Mouse (Mus musculus) layer of hippocampus, postnatal 25 days (tissue): ENCODE data around the gene Map3k4. TPM values are rescaled to one million over a fixed set of nuclear protein-coding genes. Genes with fewer than 3 reads are reported as not detected.
"Not testable (repeated sequence)": the region's sequence is repeated elsewhere in the genome, so short reads cannot be mapped to it uniquely, and the experiment has no call there.

Source experiments
- DNase-seq, 2 experiments: peaks; one replicate each; pipeline ENCODE4 v3.0.0; 2022; ENCODE audit warnings: mixed read lengths in 2 of 2, low spot score in 1 of 2; ENCODE audit errors: extremely low spot score in 1 of 2
- total RNA-seq, 2 experiments: library from RNA; stranded (reverse); gene quantifications; 2 replicates each; pipeline ENCODE4 v1.2.3; 2021

Gene Map3k4
- total RNA-seq, 2 experiments from 2014 or later: 56.9 to 58.6 TPM

DNA sequence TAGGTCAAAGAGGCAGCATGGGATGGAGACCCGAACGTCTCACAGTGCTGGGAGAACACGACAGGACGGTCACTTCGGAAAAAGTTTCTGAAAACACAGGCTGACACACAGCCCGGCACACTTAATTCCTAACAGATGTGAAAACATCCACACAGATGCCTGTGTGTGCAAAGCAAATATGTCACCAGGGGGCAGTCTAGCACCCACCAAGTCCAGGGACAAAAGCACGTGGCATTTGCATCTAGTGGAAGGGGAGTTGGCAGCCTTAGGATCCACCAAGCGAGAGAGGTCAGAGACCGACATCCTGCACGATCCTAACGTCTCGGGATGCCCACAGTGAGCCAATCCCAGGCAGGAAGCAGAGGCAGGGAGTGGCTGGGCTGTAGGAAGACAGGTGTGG, 92.0 kb downstream of the Map3k4 start:
- no peak for DNase-seq

DNA sequence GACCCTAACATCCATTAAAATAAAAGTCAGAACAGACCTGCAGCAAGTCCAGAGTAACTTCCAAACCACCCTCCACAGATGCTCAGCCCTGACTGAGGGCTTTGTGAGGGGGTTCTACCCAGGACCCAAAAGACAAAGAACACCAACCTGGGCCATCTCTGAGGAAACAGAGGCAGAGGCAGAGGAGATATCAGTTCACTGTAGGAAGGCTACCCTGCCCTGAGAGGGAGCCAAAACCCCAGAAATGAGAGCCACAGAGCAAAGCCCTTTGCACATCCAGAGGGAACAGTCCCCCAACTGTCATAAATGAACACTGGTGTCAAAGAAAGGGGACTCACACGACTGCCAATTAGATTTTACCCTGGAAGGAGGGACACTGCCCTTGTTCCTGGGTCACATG, 93.4 kb downstream of the Map3k4 start:
- DNase-seq: no peak

DNA sequence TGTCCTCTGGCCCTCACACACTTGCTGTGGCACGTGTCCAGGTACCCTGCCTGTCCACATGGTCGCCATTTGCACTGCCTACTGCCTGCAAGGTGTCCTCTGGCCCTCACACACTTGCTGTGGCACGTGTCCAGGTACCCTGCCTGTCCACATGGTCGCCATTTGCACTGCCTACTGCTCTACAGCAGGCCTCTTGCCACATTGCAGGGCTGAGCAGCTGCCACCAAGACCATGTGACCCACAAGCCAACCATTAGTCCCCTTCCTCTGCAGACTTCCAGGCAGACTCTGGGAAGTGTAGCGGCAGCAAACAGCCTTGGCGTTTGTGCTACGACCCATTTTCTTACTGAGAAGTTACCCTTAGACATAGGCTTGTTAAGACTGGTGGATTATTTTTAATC, 94.0 kb downstream of the Map3k4 start:
- not testable (repeated sequence) for DNase-seq

DNA sequence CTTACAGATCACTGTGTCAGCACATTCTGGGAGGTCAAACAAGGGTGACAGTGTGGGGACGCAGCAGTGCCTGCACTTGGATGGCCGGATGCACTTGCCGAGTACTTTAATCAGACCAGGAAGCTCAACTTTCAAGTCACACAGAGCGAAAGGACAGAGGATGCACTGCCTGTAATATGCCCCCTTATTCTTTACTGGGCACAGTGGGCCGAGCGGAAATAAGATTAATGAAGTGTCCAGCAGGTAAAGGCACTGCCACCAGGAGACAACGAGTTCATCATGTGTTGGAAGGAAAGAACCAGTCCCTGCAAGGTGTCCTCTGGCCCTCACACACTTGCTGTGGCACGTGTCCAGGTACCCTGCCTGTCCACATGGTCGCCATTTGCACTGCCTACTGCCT, 94.5 kb downstream of the Map3k4 start:
- no peak for DNase-seq

DNA sequence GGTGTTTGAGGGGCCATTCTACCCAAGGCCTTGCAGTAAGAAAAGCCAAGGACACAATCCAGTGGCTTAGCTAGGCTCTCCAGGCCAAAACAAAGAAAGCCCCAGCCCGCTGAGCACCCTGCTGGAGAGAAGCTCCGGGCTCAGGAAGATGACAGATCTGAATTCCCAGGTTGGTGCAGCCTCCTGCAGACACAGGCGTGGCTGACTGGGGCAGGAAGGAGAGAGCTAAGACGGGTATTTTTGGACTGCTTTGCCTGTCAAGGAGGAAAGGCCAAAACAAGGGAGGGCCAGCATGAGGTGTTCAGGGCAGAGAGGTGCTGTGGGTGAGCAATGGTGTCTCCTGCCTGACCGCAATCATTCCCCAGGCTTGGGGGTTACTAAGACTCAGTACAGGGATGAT, 94.9 kb downstream of the Map3k4 start:
- DNase-seq: no peak

DNA sequence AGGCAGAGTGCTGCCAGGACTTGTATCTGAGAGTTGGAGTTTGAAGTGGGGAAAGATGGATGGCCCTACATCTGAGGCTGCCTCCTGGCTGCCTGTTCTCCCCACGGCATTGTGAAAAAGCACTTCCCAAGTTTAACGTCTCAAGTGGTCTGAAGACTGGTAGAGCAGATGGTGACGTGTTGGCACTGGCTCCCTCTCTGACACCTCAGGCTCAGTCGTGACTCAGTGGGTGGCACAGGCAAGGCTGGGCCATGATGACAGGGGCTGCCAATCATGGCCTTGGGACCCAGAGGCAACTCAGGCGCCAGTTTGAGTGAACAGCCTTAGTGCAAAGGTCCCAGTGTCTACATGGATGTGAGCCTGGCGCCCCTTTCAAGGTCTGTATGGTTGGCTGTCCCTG, 96.7 kb downstream of the Map3k4 start:
- no peak for DNase-seq

DNA sequence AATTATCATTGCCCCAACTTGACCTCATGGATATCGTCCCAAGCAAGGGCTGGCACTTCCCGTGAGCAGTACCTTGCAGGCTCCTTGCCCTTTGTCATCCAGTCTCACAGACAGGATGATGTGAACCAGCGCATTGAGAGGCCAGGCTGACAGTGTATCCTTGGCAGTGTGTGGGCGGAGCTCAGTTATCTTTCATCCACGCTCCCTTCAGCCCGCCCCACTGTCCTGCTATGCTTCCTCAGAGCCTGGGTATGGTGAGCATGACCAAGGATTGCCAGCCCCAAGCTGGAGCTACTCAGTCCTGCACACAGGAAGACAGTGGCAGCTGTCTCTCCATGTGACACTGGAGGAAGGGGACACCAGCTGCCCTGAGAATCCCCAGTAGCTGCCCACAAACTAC, 102.4 kb downstream of the Map3k4 start:
- no peak for DNase-seq

DNA sequence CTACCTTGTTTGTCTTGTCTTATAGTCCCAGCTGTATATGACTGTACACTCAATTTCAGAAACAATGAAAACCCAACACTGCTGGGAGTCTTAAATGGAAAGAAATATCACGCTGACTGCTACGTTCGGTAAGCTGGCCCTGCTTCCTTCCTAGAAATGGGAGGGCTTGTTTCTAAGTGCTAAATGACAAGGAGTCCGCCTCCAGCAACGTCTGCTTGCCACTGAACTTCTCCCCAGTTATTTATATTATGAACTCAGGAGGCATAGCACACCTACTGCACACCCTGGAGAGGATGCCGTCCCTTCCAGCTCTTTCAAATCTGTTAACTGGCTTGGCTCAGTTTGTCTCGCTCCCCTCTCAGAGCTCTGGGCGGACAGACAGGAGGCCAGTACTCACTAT, 105.2 kb downstream of the Map3k4 start:
- DNase-seq: no peak

DNA sequence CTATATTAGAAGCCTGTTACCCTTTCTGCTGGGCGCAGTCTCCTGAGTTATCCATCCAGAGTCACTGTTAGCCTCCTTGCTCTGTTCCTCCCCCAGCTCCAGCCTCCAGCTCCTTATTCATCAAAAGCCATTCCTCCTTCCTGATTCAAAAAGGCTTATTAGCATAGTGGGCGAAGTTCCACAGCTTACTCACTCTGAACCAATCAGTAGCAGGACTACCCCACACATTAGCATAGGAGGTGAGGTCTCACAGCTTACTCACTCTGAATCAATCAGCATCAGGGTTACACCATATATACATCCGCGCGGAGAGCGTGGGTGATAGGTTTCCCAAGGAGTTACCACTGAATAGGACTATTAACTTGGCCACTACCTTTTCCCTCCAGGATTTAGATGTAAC, 106.3 kb downstream of the Map3k4 start:
- DNase-seq: no peak

DNA sequence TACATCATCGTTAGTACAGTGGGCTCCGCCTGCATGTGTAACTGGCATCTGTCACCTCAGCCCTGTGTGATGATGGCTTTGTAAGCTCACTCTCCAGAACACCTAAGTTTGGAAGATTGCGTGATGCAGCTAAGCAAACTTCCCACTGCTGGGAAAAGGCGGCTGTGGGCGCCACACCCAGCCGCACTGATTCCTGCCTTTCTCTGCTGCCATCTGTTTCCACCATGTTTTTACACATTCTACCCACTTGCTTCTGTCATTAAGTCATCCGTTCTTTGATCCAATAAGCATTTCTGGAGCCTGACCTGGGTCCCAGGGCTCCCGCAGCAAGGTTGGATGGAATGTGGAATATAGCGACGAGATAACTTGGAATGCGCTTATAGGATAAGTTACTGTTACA, 106.7 kb downstream of the Map3k4 start:
- DNase-seq: no peak

DNA sequence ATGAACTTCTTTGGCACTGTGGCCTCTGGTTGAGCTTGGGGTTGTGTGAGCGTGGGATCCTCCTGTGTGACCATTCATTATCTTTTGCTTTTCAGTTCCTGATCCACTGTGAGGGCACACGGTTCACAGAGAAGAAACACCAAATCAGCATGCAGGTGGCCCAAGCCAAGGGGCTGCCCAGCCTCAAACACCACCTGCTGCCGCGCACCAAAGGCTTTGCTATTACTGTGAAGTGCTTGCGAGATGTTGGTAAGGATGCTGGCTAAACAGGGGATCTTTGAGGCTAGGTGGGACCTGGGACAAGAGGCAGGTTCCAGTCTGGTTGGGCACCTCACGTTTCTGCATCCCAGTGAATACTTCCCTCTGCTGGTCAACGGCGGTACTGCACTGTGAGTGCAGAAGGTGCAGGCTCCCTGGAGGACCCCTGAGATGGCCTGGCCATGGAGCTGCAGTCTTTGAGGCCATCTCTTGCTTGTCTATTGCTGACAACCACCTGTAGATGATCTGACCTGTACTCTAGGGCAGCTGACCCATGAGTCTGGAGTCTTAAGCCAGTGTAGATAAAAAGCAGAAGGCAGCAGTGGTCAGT, 108.0 kb downstream of the Map3k4 start:
- peak; percentile 91 to 99 for DNase-seq

DNA sequence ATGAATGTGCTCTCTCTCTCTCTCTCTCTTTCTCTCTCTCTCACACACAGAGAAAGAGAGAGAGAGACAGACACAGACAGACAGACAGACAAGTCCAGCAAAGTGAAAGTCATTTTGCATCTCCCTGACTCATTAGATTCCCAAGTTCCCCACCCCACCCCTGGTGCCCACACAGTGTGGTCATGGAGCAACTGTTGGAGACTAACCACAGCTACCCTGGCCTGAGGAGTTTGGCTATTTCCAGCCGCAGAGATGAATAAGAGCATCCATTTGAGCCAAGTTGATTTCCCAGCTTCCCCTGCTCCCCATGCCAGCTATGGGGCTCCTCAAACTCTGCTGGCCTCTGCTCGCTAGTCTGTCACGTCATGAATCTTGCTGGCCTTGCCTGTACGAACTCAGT, 109.1 kb downstream of the Map3k4 start:
- no peak for DNase-seq

DNA sequence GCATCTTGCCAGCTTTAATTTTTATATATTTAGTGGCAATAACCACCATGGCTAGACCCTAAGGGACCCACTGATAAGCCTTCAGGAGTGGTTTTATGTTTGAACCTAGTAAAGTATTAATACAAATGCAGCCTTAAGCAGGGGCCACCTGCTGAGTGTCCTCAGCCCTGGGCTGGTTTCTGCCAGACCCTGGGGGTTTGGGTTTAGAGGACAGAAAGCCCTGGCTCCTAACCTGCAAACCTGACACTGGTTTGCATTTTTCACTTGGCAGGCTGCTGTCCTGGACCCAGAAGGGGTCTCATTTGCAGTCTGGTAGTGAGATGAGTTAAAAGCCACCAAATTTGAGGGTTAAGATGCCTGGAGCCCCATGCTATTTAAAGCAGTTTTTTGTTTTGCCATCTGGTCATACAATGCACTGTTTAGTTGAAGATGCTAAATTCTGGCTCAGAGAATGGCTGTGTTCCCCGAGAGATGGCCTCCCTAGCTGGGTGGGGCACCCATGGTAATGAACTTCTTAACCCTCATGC, 111.5 kb downstream of the Map3k4 start:
- no peak for DNase-seq

DNA sequence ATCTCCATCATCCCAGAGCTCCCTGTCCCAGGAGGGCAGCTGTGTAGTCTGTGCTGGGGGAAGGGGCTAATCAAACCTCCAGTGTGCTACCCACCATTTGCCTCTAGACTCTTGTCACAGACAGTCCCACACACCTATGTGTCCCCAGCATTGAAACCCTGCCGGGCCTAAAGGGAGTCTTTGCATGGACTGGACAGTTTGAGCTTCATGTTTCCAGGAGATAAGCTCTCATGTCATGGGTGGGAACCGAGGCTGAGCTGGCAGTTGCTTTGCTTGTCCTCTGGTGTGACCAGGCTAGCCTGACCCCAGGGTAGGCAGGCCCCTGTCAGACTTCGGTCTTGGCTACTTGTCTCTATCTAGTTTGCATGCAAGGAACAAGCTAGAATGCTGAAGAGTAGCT, 112.3 kb downstream of the Map3k4 start:
- DNase-seq: no peak

DNA sequence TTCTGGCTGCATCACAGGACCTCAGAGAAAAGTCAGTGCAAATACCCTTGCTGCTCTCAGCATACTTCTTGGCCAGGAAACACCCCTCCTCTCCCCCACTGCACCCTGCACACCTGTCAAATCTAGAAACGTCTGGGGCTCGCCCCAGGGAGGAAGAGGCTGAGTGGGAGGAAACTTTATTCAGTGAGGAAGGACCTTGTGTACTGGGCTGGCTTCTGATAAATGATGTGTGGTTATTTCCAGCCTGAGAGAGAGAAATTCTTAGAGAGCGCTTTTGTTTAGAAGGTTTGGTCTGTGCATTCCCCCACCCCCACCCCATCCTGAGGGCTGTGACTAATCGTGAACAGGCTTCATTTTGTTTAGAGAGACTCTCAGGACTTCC, 112.9 kb downstream of the Map3k4 start:
- DNase-seq: no peak

DNA sequence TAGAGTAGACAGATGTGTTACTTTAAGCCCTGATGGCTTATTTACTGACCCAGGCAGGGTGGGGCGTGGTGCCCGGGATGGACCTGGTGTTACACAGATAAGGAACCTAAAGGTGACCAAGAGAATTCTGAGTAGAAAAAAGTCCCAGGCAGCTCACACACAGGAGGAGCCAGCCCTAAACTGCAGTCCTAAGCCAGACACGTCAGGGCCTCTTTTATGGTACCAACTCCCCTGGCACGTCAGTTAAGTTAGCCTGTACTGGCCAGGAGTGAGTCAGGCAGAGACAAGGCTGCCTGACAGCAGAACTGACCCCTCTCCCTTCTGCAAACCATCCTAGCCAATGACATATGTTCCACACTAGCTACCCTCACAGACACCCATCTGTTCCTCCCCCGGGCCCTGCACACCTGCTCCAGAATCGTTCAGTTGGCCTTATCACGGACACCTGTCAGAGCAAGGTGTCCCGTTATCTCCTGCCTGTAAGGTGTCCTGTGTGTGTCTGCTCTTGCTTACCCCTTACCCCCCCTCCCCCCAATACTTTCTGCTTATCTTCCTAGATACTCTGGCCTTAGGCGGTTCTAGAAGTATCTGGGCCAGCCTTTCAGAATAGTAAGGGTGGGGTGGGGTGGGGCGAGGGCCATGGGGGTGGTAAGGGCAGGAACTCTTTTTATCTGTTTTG, 113.4 kb downstream of the Map3k4 start:
- no peak for DNase-seq

DNA sequence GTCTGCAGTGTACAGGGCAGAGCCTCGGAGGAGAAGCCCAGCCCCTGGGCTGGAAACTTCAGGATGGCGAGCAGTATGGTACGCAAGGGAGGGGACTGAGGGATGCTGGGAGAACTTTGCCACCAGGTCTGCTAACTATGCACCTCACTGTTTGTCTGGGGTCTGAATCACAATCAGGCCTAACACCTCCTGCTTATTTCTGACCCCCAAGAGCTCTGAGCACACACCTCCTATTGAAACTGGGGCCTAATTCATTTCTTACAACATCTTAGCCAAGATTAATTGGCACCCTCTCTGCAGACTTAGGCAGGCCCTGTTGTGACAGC, 113.9 kb downstream of the Map3k4 start:
- DNase-seq: no peak

DNA sequence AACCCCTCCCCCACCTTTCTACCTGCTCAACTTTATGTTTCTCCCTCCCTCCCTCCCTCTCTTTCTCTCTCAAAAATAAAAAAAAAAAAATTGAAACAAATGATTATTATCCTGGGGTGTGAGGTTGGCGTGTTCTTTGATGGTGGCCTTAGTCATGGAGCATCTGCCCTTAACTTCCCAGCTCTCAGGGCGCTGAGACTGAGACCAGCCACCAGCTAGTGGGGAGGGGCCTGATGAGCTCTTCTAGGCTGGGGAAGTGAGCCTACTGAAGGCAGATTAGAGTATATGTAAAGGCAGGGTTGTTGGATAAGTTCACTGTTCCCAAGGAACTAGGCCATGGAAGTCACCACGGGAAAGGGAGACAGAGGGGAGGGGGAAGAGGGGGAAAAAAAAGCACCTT, 114.3 kb downstream of the Map3k4 start:
- DNase-seq: no peak

DNA sequence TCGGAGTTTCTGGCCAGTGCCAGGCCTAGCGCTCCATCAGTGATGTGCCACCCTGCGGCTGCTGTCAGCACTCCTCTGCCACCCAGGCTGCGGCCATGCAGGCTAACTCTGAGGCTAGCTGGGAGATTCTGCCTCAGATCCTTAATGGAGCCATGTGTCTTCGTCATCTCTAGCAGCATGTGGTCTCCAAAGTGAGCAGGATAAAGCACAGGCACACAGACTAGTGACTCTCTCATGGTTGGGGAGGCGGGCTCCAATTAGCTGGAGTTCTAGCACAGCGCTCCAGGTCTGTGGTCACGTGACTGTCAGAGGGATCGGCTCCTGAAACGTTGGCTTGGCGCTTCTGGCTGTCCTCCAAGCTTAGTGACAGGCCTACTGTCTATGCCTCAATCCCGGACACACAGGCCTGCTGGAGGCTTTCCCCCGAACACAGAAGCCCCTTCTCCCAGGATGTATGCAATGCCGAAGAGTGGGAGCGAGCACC, 115.1 kb downstream of the Map3k4 start:
- DNase-seq: no peak

DNA sequence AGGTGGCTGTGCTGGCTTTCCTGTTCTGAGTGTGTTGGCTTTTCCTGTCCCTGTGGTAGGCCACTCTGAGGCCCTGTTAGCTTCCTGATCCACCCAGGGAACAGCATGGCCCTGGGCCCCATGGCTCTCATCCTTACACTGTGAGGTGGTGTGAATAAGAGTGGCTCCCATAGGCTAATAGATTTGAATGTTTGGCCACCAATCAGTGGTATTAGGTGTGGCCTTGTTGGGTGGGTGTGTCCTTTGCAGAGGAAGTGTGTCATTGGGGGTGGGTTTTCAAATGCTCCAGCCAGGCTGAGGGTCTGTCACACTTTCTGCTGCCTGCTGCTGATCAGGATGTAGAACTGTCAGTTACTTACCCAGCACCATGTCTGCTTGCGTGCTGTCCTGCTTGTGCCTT, 117.5 kb downstream of the Map3k4 start:
- DNase-seq: no peak

DNA sequence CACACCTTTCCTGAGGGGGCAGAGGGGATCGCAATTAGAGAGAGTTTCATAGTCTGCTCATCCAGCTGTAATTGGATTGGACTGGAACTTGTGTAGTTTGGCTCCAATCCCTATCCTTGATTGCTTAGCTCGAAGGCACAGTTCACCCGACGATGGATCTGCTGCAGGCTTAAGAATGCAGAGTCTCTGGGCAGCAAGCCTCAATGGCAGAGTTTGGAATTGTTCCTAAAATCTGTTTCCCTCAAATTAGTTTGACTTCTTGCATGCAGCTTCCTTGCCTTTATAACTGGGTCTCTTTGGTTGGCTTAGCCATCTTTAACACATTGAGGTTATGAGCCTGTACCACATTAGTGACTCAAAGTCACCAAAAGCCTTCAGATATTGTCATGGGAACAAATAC, 118.7 kb downstream of the Map3k4 start:
- DNase-seq: no peak

DNA sequence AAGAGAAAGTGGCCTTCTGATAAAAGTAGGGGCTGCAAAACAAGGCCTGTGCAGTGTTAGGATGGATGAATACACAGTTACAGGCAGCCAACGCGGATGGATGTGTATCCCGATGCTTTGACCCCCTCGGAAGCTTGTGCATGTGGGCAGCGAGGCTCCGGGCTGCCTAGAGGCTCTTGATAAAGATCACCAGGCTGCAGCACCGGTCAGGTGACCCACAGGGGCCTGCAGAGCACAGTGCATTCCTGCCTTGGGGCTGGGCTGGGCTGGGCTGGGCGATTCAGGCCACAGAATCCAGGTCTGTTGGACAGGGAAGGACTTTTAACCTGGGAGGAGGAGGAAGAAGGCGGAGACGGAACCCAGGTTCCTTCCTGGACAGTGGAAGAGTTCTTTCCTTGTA, 123.0 kb downstream of the Map3k4 start:
- no peak for DNase-seq
